Mouse (Mus musculus): Measurements from ENCODE around the gene Tmppe. TPM values are rescaled to one million over a fixed set of nuclear protein-coding genes. Genes with fewer than 3 reads are reported as not detected.

Gene Tmppe
- polyA plus RNA-seq, 1 experiment, result 23.8 TPM

DNA sequence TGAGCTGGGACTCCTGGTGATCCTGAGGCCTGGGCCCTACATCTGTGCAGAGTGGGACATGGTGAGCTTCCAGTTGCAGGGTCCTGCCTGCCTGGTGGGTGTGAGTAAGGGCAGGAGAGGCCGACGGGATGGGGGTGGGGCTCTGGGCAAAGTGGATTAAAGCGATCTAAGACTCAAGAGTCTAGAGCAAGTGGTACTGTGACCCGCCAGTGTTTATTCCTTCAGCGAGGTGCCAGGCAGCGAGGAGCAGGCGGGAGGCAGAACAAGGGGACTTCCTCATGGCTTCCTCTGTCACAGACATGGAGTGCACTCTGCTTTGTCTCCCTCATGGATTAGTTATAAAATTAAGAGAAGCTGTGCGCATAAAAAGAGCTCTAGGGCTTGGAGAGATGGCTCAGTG lies 19.5 kb downstream of the Tmppe start:
- no peak for TF ChIP-seq CTCF (IDR thresholded peaks at IDR 0.05; ENCODE audit: borderline replicate concordance, control insufficient read depth, extremely low read depth, insufficient read depth, low read length, poor library complexity)
- no peak for TF ChIP-seq POLR2A (IDR thresholded peaks at IDR 0.05; ENCODE audit: control insufficient read depth, extremely low read depth, insufficient read depth, low read length, poor library complexity)
- WGBS, result 98% methylated on average over 8 of the region's 8 CpGs

DNA sequence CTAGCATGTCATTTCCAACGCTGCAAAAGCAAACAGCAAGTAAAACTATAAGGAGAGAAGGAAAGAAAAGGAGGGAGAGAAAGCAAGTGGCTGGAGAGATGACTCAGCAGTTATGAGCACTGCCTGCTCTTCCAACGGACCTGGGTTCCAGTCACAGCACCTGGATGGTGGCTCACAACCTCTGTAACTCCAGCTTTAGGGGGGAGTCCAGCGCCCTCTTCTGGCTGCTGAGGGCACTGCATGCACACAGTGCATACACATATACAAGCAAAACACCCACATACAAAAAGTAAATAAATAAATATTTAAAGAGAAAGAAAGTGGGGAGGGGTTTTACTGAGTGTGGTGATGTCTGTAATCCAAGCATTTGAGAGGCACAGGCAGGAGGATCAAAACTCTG lies 20.1 kb downstream of the Tmppe start:
- no peak for TF ChIP-seq POLR2A (IDR thresholded peaks at IDR 0.05; ENCODE audit: control insufficient read depth, extremely low read depth, insufficient read depth, low read length, poor library complexity)
- TF ChIP-seq CTCF (IDR thresholded peaks at IDR 0.05; ENCODE audit: borderline replicate concordance, control insufficient read depth, extremely low read depth, insufficient read depth, low read length, poor library complexity), result peak; percentile 65; the same call in 1 of the 2 replicates
- H3K36me3 ChIP-seq (ENCODE audit: control insufficient read depth, insufficient read depth, low read length), result no peaks in the 10 kb centered on the region
- DNase-seq, result no peak
- H3K27me3 ChIP-seq (ENCODE audit: control insufficient read depth, insufficient read depth, low read length), result no peaks in the 10 kb centered on the region
- H3K27ac ChIP-seq (ENCODE audit: control insufficient read depth, insufficient read depth, low read length), result no peak overlapping the region
- 85% methylated on average over 3 of the region's 3 CpGs for WGBS
- H3K4me3 ChIP-seq (ENCODE audit: control insufficient read depth, insufficient read depth, low read length), result no peak overlapping the region
- H3K4me1 ChIP-seq (replicated peaks; ENCODE audit: control insufficient read depth, insufficient read depth, low read length), result peaks cover 16% of the 10 kb centered on the region

More for the DNA sequence above, 19.5 kb downstream of the Tmppe start:
- peaks cover 14% of the 10 kb centered on the region for H3K4me1 ChIP-seq (replicated peaks; ENCODE audit: control insufficient read depth, insufficient read depth, low read length)
- H3K36me3 ChIP-seq (ENCODE audit: control insufficient read depth, insufficient read depth, low read length), result no peaks in the 10 kb centered on the region
- H3K4me3 ChIP-seq (ENCODE audit: control insufficient read depth, insufficient read depth, low read length), result no peak overlapping the region
- DNase-seq, result no peak
- H3K27me3 ChIP-seq (ENCODE audit: control insufficient read depth, insufficient read depth, low read length), result no peaks in the 10 kb centered on the region
- no peak overlapping the region for H3K27ac ChIP-seq (ENCODE audit: control insufficient read depth, insufficient read depth, low read length)

DNA sequence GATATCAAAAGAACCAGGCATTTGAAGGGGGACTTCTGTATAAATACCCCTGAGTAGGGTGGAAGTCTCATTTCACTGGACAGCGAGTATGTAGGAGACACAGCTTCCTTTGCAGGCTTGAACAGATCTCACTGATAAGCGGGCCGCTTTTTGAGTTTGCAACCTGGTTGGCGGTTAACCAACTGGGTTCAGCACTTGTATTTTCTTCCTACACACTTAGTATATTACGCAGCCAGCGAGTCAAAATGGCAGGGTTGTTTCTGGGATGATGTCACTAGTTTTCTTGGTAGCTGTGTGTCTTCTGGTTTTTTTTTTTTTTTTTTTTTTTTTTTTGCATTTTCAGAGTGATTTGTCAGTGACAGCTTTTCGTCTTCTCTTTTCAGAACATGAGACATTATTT lies 20.9 kb downstream of the Tmppe start:
- WGBS, result 83% methylated on average over 7 of the region's 7 CpGs
- Histone ChIP-seq H3K27ac (ENCODE audit: control insufficient read depth, insufficient read depth, low read length) (no peak overlapping the region), H3K27me3 (ENCODE audit: control insufficient read depth, insufficient read depth, low read length) (no peaks in the 10 kb centered on the region), H3K36me3 (ENCODE audit: control insufficient read depth, insufficient read depth, low read length) (no peaks in the 10 kb centered on the region), H3K4me1 (replicated peaks; ENCODE audit: control insufficient read depth, insufficient read depth, low read length) (peaks cover 24% of the 10 kb centered on the region), H3K4me3 (ENCODE audit: control insufficient read depth, insufficient read depth, low read length) (no peak overlapping the region)
- no peak for DNase-seq
- TF ChIP-seq POLR2A (IDR thresholded peaks at IDR 0.05; ENCODE audit: control insufficient read depth, extremely low read depth, insufficient read depth, low read length, poor library complexity) (no peak), CTCF (IDR thresholded peaks at IDR 0.05; ENCODE audit: borderline replicate concordance, control insufficient read depth, extremely low read depth, insufficient read depth, low read length, poor library complexity) (no peak)

DNA sequence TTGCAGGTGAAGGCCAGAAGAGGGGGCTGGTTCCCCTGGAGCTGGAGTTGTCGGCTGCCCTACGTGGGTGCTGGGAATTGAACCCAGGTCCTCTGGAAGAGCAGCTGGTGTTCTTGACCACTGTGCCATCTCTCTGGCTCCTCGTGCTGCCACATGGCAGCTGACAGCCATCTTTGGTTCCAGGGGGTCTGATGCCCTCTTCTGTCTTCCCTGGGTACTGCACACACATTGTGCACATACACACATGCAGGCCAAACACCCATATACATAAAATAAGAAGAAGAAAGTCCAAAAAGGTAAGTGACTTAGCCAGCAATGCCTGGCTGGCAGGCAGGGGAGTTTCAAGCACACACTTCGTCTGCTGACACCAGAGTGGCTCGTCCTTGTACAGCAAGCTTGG lies 24.7 kb downstream of the Tmppe start:
- H3K36me3 ChIP-seq (ENCODE audit: control insufficient read depth, insufficient read depth, low read length), result no peaks in the 10 kb centered on the region
- peaks cover 44% of the 10 kb centered on the region for H3K4me1 ChIP-seq (replicated peaks; ENCODE audit: control insufficient read depth, insufficient read depth, low read length)
- no peaks in the 10 kb centered on the region for H3K27me3 ChIP-seq (ENCODE audit: control insufficient read depth, insufficient read depth, low read length)
- H3K4me3 ChIP-seq (ENCODE audit: control insufficient read depth, insufficient read depth, low read length), result no peak overlapping the region
- DNase-seq, result no peak
- over 99% methylated on average over 5 of the region's 5 CpGs for WGBS
- H3K27ac ChIP-seq (ENCODE audit: control insufficient read depth, insufficient read depth, low read length), result no peak overlapping the region
- no peak for TF ChIP-seq CTCF (IDR thresholded peaks at IDR 0.05; ENCODE audit: borderline replicate concordance, control insufficient read depth, extremely low read depth, insufficient read depth, low read length, poor library complexity)

DNA sequence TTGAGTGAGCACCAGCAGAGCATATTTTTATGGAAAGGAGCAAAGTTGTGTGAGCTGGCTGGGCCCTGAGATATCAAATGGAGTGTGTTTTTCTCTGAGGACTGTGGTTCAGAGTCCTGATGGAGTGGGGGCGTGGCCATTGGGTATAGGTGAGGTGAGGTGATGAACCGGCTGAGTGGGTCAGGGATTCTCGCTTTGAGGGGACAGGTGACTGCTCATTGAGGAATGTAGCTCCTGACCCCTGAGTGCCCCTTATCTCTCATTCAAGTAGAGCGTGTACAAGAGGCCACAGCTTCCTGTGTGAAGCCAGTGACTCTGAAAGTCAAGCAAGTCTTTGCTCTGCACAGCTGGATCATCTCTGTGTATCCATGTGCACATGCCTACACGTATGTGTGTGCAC lies 25.3 kb downstream of the Tmppe start:
- WGBS, result 66% methylated on average over 5 of the region's 5 CpGs
- Histone ChIP-seq H3K27ac (ENCODE audit: control insufficient read depth, insufficient read depth, low read length) (no peak overlapping the region), H3K36me3 (ENCODE audit: control insufficient read depth, insufficient read depth, low read length) (no peaks in the 10 kb centered on the region), H3K4me1 (replicated peaks; ENCODE audit: control insufficient read depth, insufficient read depth, low read length) (peaks cover 44% of the 10 kb centered on the region), H3K27me3 (ENCODE audit: control insufficient read depth, insufficient read depth, low read length) (no peaks in the 10 kb centered on the region), H3K4me3 (ENCODE audit: control insufficient read depth, insufficient read depth, low read length) (no peak overlapping the region)
- no peak for DNase-seq
- TF ChIP-seq POLR2A (IDR thresholded peaks at IDR 0.05; ENCODE audit: control insufficient read depth, extremely low read depth, insufficient read depth, low read length, poor library complexity) (no peak), CTCF (IDR thresholded peaks at IDR 0.05; ENCODE audit: borderline replicate concordance, control insufficient read depth, extremely low read depth, insufficient read depth, low read length, poor library complexity) (no peak)

DNA sequence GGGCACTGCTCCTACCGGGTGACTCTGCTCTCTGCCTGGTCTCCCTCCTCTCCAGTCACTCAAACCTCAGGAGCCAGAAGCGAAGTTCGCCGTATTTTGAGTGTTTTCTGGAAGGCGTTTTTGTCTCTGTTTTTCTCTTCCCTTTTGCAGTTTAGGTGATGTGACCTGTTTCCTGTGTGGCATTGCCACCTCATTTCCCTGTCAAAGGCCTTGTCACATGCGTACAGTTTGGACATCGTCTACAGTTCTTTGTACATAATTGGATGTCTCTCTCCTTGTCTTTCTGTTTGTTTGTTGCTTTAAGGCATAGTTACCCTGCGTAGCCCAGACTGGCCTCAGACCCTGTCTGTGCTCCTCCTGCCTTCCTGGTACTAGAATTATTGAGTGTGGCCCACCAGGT lies 26.5 kb downstream of the Tmppe start:
- no peak for TF ChIP-seq POLR2A (IDR thresholded peaks at IDR 0.05; ENCODE audit: control insufficient read depth, extremely low read depth, insufficient read depth, low read length, poor library complexity)
- TF ChIP-seq CTCF (IDR thresholded peaks at IDR 0.05; ENCODE audit: borderline replicate concordance, control insufficient read depth, extremely low read depth, insufficient read depth, low read length, poor library complexity), result no peak
- Histone ChIP-seq H3K27ac (ENCODE audit: control insufficient read depth, insufficient read depth, low read length) (peak overlapping the region; percentile 30; the same call in 1 of the 2 replicates), H3K4me1 (replicated peaks; ENCODE audit: control insufficient read depth, insufficient read depth, low read length) (peaks cover 42% of the 10 kb centered on the region), H3K27me3 (ENCODE audit: control insufficient read depth, insufficient read depth, low read length) (no peaks in the 10 kb centered on the region), H3K36me3 (ENCODE audit: control insufficient read depth, insufficient read depth, low read length) (no peaks in the 10 kb centered on the region), H3K4me3 (ENCODE audit: control insufficient read depth, insufficient read depth, low read length) (no peak overlapping the region)
- 55% methylated on average over 8 of the region's 8 CpGs for WGBS
- no peak for DNase-seq

DNA sequence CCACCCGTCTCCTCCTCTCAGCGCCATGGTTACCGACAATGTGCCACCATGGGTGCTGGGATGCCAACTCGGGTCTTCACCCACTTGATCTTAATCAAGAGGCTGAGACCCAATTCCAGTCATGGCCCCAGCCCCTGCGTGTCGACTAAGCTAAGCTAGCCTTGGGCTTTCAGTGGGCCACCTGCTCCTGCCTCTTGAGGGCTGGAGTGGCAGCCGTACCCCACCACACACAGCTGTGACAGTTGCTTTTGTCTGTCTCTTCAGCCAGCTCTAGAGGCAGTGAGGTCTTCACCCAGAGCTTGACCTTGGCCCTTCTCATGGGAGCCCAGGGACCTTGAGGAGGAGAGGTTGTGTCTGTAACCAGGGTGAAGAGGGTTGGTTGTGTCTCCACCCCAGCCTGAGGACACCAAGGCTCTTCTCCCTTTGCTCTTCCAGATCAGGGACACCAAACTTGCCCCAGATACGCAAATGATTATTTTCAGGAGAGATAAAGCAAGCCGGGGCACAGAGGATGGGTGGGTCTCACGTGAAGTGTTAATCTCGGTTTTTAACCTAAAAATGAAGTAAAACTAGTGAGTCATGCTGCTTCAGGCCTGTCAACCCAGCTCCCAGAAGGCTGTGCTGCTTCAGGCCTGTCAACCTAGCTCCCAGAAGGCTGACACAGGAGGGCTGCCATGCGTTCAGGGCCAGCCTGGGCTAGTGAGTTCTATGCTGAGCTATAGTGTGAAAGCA lies 27.4 kb downstream of the Tmppe start:
- 77% methylated on average over 12 of the region's 12 CpGs for WGBS
- Histone ChIP-seq H3K4me3 (ENCODE audit: control insufficient read depth, insufficient read depth, low read length) (no peak overlapping the region), H3K27me3 (ENCODE audit: control insufficient read depth, insufficient read depth, low read length) (no peaks in the 10 kb centered on the region), H3K4me1 (replicated peaks; ENCODE audit: control insufficient read depth, insufficient read depth, low read length) (peaks cover 40% of the 10 kb centered on the region), H3K27ac (ENCODE audit: control insufficient read depth, insufficient read depth, low read length) (peak overlapping the region; percentile 69), H3K36me3 (ENCODE audit: control insufficient read depth, insufficient read depth, low read length) (no peaks in the 10 kb centered on the region)
- no peak for TF ChIP-seq POLR2A (IDR thresholded peaks at IDR 0.05; ENCODE audit: control insufficient read depth, extremely low read depth, insufficient read depth, low read length, poor library complexity)
- TF ChIP-seq CTCF (IDR thresholded peaks at IDR 0.05; ENCODE audit: borderline replicate concordance, control insufficient read depth, extremely low read depth, insufficient read depth, low read length, poor library complexity), result no peak
- no peak for DNase-seq

Data from thymus, adult 2 months (tissue).